Mouse (Mus musculus) left cerebral cortex, postnatal 14 days (tissue): ENCODE measurements at regions not wholly inside any gene's neighbourhood (a gene's known extent, or its start where the extent isn't known, plus 50 kb on each side); places are given as distances from the start of the nearest gene placed in this dataset.
"Not testable (repeated sequence)": the region's sequence is repeated elsewhere in the genome, so short reads cannot be mapped to it uniquely, and the experiment has no call there.

Source experiments
- DNase-seq, 2 experiments: peaks; one replicate each; pipeline ENCODE4 v3.0.0; 2021 to 2022; ENCODE audit warnings: low spot score in 2 of 2, mixed read lengths in 1 of 2
- intact Hi-C: fragments of 180-260 bp; cut with DNase I; formaldehyde crosslinking; loops from one replicate; pipeline ENCODE4 v1.15.1; 2025

GRCm38 (mm10) chr12:54527577-54527976 lies 128.8 kb downstream of the Sptssa start:
- no peak for DNase-seq
- intact Hi-C loops: no loop called here

GRCm38 (mm10) chr12:54520406-54520805 lies 136.0 kb downstream of the Sptssa start:
- DNase-seq: no peak
- intact Hi-C loops: no loop called here

GRCm38 (mm10) chr12:54519370-54519769 lies 137.0 kb downstream of the Sptssa start:
- DNase-seq: no peak
- intact Hi-C loops: no loop called here

GRCm38 (mm10) chr12:54517265-54517664 lies 139.1 kb downstream of the Sptssa start:
- DNase-seq: no peak
- intact Hi-C loops: no loop called here

GRCm38 (mm10) chr12:54516463-54516862 lies 139.9 kb downstream of the Sptssa start:
- DNase-seq: no peak
- intact Hi-C loops: no loop called here

GRCm38 (mm10) chr12:54516039-54516438 lies 140.3 kb downstream of the Sptssa start:
- intact Hi-C loops: not testable (repeated sequence)

GRCm38 (mm10) chr12:54509903-54510302 lies 146.5 kb downstream of the Sptssa start:
- intact Hi-C loops: no loop called here

More at GRCm38 (mm10) chr12:54516039-54516438, 140.3 kb downstream of the Sptssa start:
- not testable (repeated sequence) for DNase-seq

GRCm38 (mm10) chr12:54502775-54503174 lies 153.6 kb downstream of the Sptssa start:
- no peak for DNase-seq
- intact Hi-C loops: no loop called here

More at GRCm38 (mm10) chr12:54509903-54510302, 146.5 kb downstream of the Sptssa start:
- no peak for DNase-seq

- intact Hi-C loops: no loop called here
- DNase-seq: no peak
Measured at GRCm38 (mm10) chr12:54499963-54500362, 156.4 kb downstream of the Sptssa start.

GRCm38 (mm10) chr12:54495701-54496374 lies 160.5 kb downstream of the Sptssa start:
- intact Hi-C loops: no loop called here
- DNase-seq: no peak

- intact Hi-C loops: no loop called here
- DNase-seq: no peak
Measured at GRCm38 (mm10) chr12:54494756-54495375, 161.5 kb downstream of the Sptssa start.

GRCm38 (mm10) chr12:54492737-54493136 lies 163.6 kb downstream of the Sptssa start:
- intact Hi-C loops: no loop called here
- DNase-seq: no peak

GRCm38 (mm10) chr12:54490460-54490859 lies 165.9 kb downstream of the Sptssa start:
- DNase-seq: no peak
- intact Hi-C loops: no loop called here

- intact Hi-C loops: loop anchor here (2.0 to 10.0 kb wide), 2 partner anchors 285 to 391 kb away; partner anchors contain the start of gene Egln3
- DNase-seq: peak; percentile 70 to 83
Measured at GRCm38 (mm10) chr12:54489675-54490074, 166.7 kb downstream of the Sptssa start.

- no peak for DNase-seq
- intact Hi-C loops: loop anchor here (2.0 to 10.0 kb wide), 2 partner anchors 283 to 389 kb away; partner anchors contain the start of gene Egln3
Measured at GRCm38 (mm10) chr12:54487689-54488088, 168.7 kb downstream of the Sptssa start.

- no peak for DNase-seq
- intact Hi-C loops: loop anchor here (10.0 kb wide), 1 partner anchor 277 kb away; the partner anchor contains the start of gene Egln3
Measured at GRCm38 (mm10) chr12:54482020-54482419, 174.4 kb downstream of the Sptssa start.

GRCm38 (mm10) chr12:54479841-54480240 lies 176.5 kb downstream of the Sptssa start:
- DNase-seq: no peak
- intact Hi-C loops: loop anchor here (10.0 kb wide), 1 partner anchor 275 kb away; the partner anchor contains the start of gene Egln3

GRCm38 (mm10) chr12:54472881-54473280 lies 183.5 kb downstream of the Sptssa start:
- intact Hi-C loops: no loop called here
- no peak for DNase-seq

- no peak for DNase-seq
- intact Hi-C loops: no loop called here
Measured at GRCm38 (mm10) chr12:54472407-54472806, 184.0 kb downstream of the Sptssa start.

GRCm38 (mm10) chr12:54467635-54468034 lies 188.7 kb downstream of the Sptssa start:
- intact Hi-C loops: no loop called here
- no peak for DNase-seq

GRCm38 (mm10) chr12:54463806-54464205 lies 192.6 kb downstream of the Sptssa start:
- intact Hi-C loops: no loop called here

More at GRCm38 (mm10) chr12:54463806-54464205, 192.6 kb downstream of the Sptssa start:
- DNase-seq: no peak
